Mouse (Mus musculus) limb, embryonic 13.5 days (tissue): ENCODE measurements at regions not wholly inside any gene's neighbourhood (a gene's known extent, or its start where the extent isn't known, plus 50 kb on each side); places are given as distances from the start of the nearest gene placed in this dataset.
A peak's percentile ranks its signal among the peaks of the same experiment; 100 is the strongest.

Source experiments
- ATAC-seq: fragments of 200-750 bp; cut with Nextera tagmentation; 2 replicates; pipeline ENCODE4 v1.8.0; 2017; ENCODE audit warnings: low read depth, moderate number of reproducible peaks, moderate TSS enrichment; ENCODE audit not compliant: low FRiP score
- H3K27ac ChIP-seq: fragments of 300-500 bp; sonication (generic); 2 replicates; pipeline ENCODE4 v1.5.1; 2015; ENCODE audit warnings: inconsistent platforms, mild to moderate bottlenecking, moderate library complexity
- H3K27me3 ChIP-seq: fragments of 300-500 bp; sonication (generic); 2 replicates; pipeline ENCODE4 v1.6.1; 2015; ENCODE audit warnings: mild to moderate bottlenecking, inconsistent platforms
- H3K36me3 ChIP-seq: fragments of 300-500 bp; sonication (generic); 2 replicates; pipeline ENCODE4 v1.6.1; 2015; ENCODE audit warnings: inconsistent platforms, mild to moderate bottlenecking, moderate library complexity
- H3K4me1 ChIP-seq: fragments of 300-500 bp; sonication (generic); 2 replicates; pipeline ENCODE4 v1.6.1; 2015; ENCODE audit warnings: inconsistent platforms
- H3K4me2 ChIP-seq: fragments of 300-500 bp; sonication (generic); replicated peaks from 2 replicates; pipeline ENCODE4 v1.6.1; 2015; ENCODE audit warnings: inconsistent platforms, mild to moderate bottlenecking, moderate library complexity
- H3K4me3 ChIP-seq: fragments of 300-500 bp; sonication (generic); 2 replicates; pipeline ENCODE4 v1.5.1; 2015; ENCODE audit warnings: moderate library complexity, mild to moderate bottlenecking, inconsistent platforms
- H3K9ac ChIP-seq: fragments of 300-500 bp; sonication (generic); 2 replicates; pipeline ENCODE4 v1.6.1; 2015; ENCODE audit warnings: mild to moderate bottlenecking, inconsistent platforms
- H3K9me3 ChIP-seq: fragments of 300-500 bp; sonication (generic); 2 replicates; pipeline ENCODE4 v1.6.1; 2016; ENCODE audit warnings: inconsistent platforms
- WGBS: fragments of 180-500 bp; shearing (Covaris S2); methylation state at CpG from one replicate; pipeline ENCODE4 v1.1.7; 2015; 5-methylcytosine and 5-hydroxymethylcytosine counted together

DNA sequence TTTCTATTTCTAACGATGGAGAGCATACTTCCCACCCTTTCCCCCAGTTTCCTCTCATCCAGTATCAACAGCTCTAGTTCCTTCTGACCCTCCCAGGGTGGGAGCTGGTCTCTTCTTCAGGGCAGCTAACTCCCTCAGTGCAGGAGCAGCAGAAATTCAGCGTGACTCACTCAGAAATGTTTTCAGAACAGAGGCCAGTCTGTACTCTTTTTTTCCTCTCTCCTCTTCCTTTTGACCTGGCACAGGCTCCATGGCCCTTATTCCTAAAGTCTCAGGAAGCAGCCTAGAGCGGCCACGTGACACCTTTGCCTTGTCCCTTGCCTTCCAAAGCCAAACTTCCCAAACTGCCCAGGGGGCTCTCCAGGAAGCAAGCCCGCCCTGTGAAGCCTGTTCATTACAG is 55.4 kb downstream of the Pja1 start:
- Histone ChIP-seq H3K4me3 (no peak overlapping the region), H3K9me3 (no peaks in the 10 kb centered on the region), H3K4me2 (no peak overlapping the region), H3K9ac (no peak overlapping the region), H3K27ac (no peak overlapping the region), H3K4me1 (peaks cover 17% of the 10 kb centered on the region), H3K36me3 (no peaks in the 10 kb centered on the region), H3K27me3 (peaks cover 61% of the 10 kb centered on the region)
- WGBS = 38% methylated on average over 5 of the region's 5 CpGs
- ATAC-seq = no peak

DNA sequence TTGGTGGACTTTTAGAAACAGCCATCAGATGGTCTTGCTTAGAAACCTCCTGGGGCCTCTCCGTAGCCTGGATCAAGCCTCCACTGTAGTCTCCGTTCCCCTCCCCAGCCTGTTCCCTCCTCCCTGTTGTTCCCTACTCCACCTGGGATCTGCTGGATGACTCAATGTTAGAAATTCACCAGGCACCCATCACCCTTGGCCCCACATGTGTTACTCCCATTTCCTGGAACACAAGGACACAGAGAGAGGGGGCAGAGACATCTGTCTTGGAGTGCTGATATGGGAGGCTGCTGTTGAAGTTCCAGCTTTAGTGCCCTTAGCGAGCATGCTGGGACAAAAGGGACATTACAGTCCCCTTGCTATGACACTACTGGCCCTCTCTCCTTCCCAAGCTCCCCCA is 60.1 kb downstream of the Pja1 start:
- 71% methylated on average over 3 of the region's 3 CpGs for whole genome bisulfite sequencing
- ATAC-seq = no peak

DNA sequence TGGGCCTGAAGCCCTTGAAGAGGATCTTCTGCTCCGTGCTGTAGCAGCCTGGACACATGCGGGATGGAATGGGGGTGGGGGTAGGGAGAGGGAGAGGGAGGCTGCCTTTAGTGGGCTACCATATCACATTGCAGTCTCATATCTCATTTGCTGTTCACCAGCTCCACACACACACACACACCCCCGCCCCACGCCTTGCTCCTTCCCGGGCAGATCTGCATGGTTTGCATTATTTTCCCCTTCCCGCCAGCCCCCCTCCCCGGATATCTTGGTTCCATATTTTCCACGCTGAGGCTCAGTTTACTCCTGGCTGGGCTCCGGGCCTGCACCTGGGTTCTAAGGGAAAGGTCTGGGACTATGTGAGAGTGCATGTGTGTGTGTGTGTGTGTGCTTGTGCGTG is 61.2 kb downstream of the Pja1 start:
- Histone ChIP-seq H3K9me3 (no peaks in the 10 kb centered on the region), H3K4me2 (no peak overlapping the region), H3K27me3 (peaks cover 49% of the 10 kb centered on the region), H3K4me3 (no peak overlapping the region), H3K9ac (no peak overlapping the region), H3K4me1 (peaks cover 29% of the 10 kb centered on the region), H3K27ac (peak overlapping the region; percentile 52; the same call in 1 of the 2 replicates), H3K36me3 (no peaks in the 10 kb centered on the region)
- WGBS = 47% methylated on average over 10 of the region's 10 CpGs
- peak; percentile 85 for ATAC-seq

More for the DNA sequence above, 60.1 kb downstream of the Pja1 start:
- Histone ChIP-seq H3K9me3 (no peaks in the 10 kb centered on the region), H3K27ac (no peak overlapping the region), H3K4me1 (peaks cover 27% of the 10 kb centered on the region), H3K4me2 (no peak overlapping the region), H3K36me3 (no peaks in the 10 kb centered on the region), H3K9ac (no peak overlapping the region), H3K27me3 (peaks cover 54% of the 10 kb centered on the region), H3K4me3 (no peak overlapping the region)

DNA sequence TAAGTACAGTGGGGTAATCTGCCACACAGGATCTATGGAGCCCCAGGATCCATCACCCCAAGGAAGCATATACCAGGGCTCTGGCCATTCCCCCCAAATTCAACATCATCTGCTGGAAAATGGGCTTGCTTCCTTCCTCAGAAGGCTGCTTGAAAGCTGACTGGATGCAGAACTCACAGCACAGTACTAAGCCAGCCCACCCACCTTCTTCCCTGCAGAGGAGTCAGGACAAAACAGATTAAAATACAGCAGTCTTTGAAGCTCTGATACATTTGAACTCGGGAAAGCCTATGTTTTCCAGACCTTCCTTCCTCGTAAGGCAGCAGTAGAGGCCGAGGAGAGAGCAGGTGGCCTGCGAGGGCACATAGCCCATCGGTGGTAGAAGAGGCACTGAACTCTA is 61.7 kb downstream of the Pja1 start:
- Histone ChIP-seq H3K4me3 (no peak overlapping the region), H3K9ac (no peak overlapping the region), H3K27me3 (peaks cover 55% of the 10 kb centered on the region), H3K4me2 (no peak overlapping the region), H3K36me3 (no peaks in the 10 kb centered on the region), H3K4me1 (peaks cover 34% of the 10 kb centered on the region), H3K27ac (peak overlapping the region; percentile 52; the same call in 1 of the 2 replicates), H3K9me3 (no peaks in the 10 kb centered on the region)
- 54% methylated on average over 5 of the region's 5 CpGs for WGBS
- no peak for ATAC-seq

DNA sequence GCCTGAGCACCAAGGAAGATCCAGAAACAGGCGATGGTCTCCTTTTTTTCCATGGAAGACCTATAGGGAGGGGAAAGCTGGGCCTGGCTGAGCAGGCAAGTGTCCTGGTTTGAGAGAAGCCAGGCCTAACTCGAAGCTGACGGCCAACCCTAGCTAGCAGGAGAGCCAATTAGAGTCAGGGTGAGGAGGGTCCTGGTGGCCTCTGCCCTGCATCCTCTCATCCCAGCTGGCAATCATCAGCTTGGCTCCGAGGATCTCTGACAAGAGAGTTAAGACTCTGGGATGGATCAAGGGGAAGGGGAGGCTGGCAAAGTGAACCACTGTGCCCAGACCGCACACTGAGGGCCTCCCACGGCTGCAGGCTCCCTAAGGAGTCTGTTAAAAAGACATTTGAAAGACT is 62.3 kb downstream of the Pja1 start:
- no peak overlapping the region; the same call in 1 of the 2 replicates for H3K27ac ChIP-seq
- no peak overlapping the region for H3K4me3 ChIP-seq
- no peaks in the 10 kb centered on the region for H3K9me3 ChIP-seq
- H3K9ac ChIP-seq = no peak overlapping the region
- peaks cover 60% of the 10 kb centered on the region for H3K27me3 ChIP-seq
- no peak for ATAC-seq
- no peak overlapping the region for H3K4me2 ChIP-seq
- no peaks in the 10 kb centered on the region for H3K36me3 ChIP-seq
- H3K4me1 ChIP-seq = peaks cover 40% of the 10 kb centered on the region
- WGBS = 41% methylated on average over 6 of the region's 6 CpGs

DNA sequence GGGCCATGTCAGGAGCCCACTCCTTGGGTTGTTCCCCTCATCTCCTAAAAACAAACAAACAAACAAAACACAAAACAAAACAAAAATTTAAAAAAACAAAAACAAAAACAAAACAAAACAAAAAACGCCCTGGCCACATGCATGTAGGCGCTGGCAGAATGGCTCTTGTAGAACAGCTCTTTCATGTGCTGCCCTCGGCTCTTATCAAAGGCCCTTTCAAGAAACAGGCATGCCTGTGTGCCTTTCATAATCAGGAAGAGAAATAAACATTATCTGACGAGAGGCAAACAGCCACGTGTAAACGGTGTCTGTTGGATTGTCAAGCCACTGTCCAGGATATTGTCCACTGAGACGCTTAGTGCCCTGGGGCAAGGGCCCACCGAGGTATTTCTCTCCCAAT is 65.2 kb downstream of the Pja1 start:
- ATAC-seq = no peak
- Histone ChIP-seq H3K27ac (no peak overlapping the region; the same call in 1 of the 2 replicates), H3K36me3 (no peaks in the 10 kb centered on the region), H3K9ac (no peak overlapping the region), H3K4me2 (no peak overlapping the region), H3K4me3 (no peak overlapping the region), H3K4me1 (peaks cover 30% of the 10 kb centered on the region), H3K9me3 (no peaks in the 10 kb centered on the region), H3K27me3 (peaks cover 57% of the 10 kb centered on the region)
- WGBS = 55% methylated on average over 8 of the region's 8 CpGs

DNA sequence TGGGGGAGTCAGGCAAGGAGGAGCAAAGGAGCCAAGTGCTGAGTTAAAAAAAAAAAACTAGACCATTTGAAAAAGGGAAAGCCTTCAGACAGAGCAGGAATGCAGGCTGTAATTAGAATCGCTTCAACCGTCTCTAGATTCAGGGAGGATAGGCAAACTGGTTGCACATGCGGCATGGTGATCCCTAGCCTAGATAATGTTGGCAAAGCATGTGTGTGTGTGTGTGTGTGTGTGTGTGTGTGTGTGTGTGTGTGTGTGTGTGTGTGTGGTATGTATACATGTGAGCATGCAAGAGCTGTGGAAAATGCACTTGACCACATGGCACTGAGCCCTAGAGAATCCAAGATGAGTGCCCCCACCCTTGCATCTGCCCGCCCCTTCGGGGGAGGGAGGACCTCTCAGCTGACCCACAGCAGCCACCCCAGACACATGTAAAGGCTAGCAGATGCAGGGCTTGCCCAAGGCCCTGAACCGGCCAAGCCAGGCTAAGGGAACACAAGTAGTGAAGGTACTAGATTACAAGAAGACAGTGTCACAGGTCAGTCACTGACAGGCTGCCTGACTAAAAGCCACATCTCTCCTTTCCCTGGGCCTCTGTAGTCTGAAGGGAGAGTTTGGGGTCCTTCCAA is 67.4 kb downstream of the Pja1 start:
- Histone ChIP-seq H3K9ac (no peak overlapping the region), H3K36me3 (no peaks in the 10 kb centered on the region), H3K9me3 (no peaks in the 10 kb centered on the region), H3K4me2 (no peak overlapping the region), H3K27ac (no peak overlapping the region), H3K4me3 (no peak overlapping the region), H3K27me3 (peaks cover 65% of the 10 kb centered on the region), H3K4me1 (peaks cover 14% of the 10 kb centered on the region)
- ATAC-seq = peak; percentile 57; the same call in 1 of the 2 replicates
- WGBS = 50% methylated on average over 6 of the region's 6 CpGs

DNA sequence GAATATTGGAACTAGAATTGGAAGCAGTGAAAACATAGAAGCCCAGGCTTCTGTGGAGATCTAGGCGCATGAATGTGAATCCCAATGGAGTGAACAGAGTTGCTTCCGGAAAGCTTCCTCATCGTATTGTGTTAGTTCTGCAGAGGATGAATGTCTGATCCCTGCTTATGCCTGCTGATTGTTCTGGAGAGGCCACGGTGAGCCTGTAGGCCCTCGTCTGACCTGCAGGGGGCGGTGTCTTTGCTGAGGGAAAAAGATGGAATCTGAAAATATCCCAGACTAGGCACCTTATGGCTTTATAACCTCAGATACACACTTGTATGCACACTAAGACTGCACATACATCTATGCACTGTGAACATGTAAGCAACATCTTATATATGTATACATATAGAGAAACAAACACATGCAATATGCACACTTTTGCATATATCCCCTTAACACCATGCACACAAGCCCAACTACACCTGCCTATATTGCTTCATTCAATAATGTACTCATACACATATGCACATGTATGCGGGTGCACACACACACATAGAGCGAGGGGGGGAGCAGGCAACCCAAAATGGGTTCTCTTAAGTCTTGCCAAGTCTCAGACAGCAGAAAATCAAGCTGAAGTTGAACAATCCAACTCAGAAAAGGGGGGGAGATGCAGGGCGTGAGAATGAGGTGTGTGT is 68.1 kb downstream of the Pja1 start:
- Histone ChIP-seq H3K4me3 (no peak overlapping the region), H3K4me2 (no peak overlapping the region), H3K36me3 (no peaks in the 10 kb centered on the region), H3K27me3 (peaks cover 62% of the 10 kb centered on the region), H3K4me1 (peaks cover 14% of the 10 kb centered on the region), H3K9ac (no peak overlapping the region), H3K9me3 (no peaks in the 10 kb centered on the region), H3K27ac (no peak overlapping the region)
- 48% methylated on average over 9 of the region's 9 CpGs for WGBS
- ATAC-seq = no peak

DNA sequence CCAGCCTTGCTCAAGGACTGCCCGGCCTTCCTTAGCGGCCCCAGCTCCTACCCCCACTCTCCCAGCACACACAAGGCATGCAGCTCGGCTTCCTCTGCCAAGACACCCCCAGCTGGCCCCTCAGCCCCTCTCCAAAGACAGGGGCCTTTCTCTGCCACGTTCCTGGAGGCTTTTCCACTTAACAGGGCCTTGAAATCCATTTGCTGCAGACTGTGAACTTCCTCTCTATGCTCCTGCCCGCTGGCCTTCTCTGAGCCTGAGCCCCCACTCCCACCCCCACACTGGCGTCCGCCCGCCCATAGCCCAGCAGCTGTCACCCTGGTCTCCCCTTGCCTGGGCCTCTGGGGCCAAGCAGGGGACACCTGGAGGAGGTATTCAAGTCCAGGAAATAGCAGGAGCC is 73.7 kb downstream of the Pja1 start:
- peaks cover 70% of the 10 kb centered on the region for H3K27me3 ChIP-seq
- peaks cover 24% of the 10 kb centered on the region for H3K4me1 ChIP-seq
- H3K4me3 ChIP-seq = no peak overlapping the region
- no peak overlapping the region for H3K4me2 ChIP-seq
- H3K36me3 ChIP-seq = no peaks in the 10 kb centered on the region
- peak; percentile 81 for ATAC-seq
- H3K9me3 ChIP-seq = no peaks in the 10 kb centered on the region
- peak overlapping the region; percentile 61; the same call in 1 of the 2 replicates for H3K27ac ChIP-seq
- H3K9ac ChIP-seq = no peak overlapping the region
- 21% methylated on average over 8 of the region's 8 CpGs for WGBS

DNA sequence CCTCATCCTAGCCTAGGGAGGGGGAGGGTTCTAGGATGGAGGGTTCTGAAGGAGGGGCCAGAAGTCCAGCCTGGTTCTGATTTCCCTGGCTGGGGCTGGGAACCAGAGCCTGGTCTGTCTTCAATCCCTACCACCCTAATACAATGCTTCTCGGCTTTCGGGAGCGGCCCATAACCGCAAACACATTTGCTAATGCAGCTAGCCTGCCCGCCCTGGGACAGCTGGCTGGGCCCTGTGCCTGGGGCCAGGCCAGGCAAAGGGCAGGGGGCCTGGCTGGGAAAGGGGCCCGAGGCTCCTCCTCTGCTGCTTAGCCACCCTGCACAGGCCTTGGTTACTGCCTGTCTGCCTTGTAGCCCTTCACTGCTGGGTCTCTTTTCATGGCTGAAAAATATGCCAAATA is 74.9 kb downstream of the Pja1 start:
- ATAC-seq = peak; percentile 66
- no peak overlapping the region for H3K9ac ChIP-seq
- peaks cover 33% of the 10 kb centered on the region for H3K4me1 ChIP-seq
- H3K4me2 ChIP-seq = no peak overlapping the region
- peak overlapping the region; percentile 48; the same call in 1 of the 2 replicates for H3K27ac ChIP-seq
- H3K36me3 ChIP-seq = no peaks in the 10 kb centered on the region
- no peak overlapping the region for H3K4me3 ChIP-seq
- no peaks in the 10 kb centered on the region for H3K9me3 ChIP-seq
- WGBS = 27% methylated on average over 6 of the region's 6 CpGs
- peaks cover 64% of the 10 kb centered on the region for H3K27me3 ChIP-seq

DNA sequence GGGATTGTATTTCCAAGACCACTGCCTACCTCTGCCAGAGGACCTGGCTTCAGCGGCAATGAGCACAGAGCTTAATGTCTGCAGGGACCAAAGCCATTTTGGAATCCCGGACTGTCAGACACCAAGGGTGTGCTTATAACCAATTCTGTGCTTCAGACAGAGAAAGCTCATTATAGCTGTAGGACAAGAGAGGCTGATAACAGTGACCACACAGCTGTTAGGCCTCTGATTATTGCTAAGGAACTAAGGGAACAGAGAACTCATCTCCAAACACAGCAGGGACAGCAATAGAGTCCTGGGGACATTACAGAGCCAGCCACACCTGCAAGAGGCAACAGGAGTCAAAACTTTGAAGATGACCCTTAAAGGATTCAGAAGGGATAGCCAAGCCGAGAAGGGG is 76.0 kb downstream of the Pja1 start:
- Histone ChIP-seq H3K9me3 (no peaks in the 10 kb centered on the region), H3K4me2 (no peak overlapping the region), H3K4me1 (peaks cover 44% of the 10 kb centered on the region), H3K36me3 (no peaks in the 10 kb centered on the region), H3K9ac (no peak overlapping the region), H3K27ac (no peak overlapping the region), H3K4me3 (no peak overlapping the region), H3K27me3 (peaks cover 70% of the 10 kb centered on the region)
- ATAC-seq = no peak
- 89% methylated on average over 3 of the region's 3 CpGs for WGBS

DNA sequence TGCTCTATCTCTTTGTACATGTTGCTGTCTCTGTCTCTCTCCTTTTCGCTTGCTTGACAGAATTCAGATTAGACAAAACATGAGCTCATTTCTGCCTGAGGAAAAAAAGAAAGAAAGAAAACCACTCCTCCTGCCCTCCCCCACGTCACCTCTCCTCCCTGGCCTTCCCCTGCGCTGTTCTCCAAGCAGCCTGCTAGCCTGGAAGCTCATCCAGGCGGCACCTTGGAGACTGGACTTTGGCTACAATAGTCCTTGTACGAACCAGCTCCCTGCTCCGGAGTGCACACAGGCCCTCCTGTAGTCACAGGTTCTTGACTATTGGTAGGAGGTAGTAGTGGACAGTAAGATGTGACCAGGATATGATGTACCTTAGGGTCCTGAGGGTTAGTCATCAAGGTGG is 79.4 kb downstream of the Pja1 start:
- no peak overlapping the region for H3K4me3 ChIP-seq
- H3K9ac ChIP-seq = no peak overlapping the region
- WGBS = 58% methylated on average over 6 of the region's 6 CpGs
- no peak overlapping the region for H3K27ac ChIP-seq
- no peaks in the 10 kb centered on the region for H3K9me3 ChIP-seq
- H3K36me3 ChIP-seq = no peaks in the 10 kb centered on the region
- ATAC-seq = no peak
- H3K27me3 ChIP-seq = peaks cover 61% of the 10 kb centered on the region
- peaks cover 44% of the 10 kb centered on the region for H3K4me1 ChIP-seq
- no peak overlapping the region for H3K4me2 ChIP-seq
